Mouse (Mus musculus) lung, postnatal 0 days (tissue): Measurements from ENCODE around the gene Exoc3l2.

Experiments used
- CTCF ChIP-seq: IDR thresholded peaks from 2 replicates; pipeline ENCODE4 v1.5.1; 2016; ENCODE audit warnings: antibody characterized with exemption, mild to moderate bottlenecking
- EP300 ChIP-seq: IDR thresholded peaks from 2 replicates; pipeline ENCODE4 v1.6.1; 2016; ENCODE audit warnings: antibody characterized with exemption, mild to moderate bottlenecking, control low read depth

- TF ChIP-seq CTCF (no peak), EP300 (no peak)
These were observed 45.9 kb downstream of the Exoc3l2 start for GRCm38 (mm10) chr7:19508924-19509568.
